Mouse (Mus musculus) megakaryocyte, embryonic 14.5 days (primary cell): Measurements from ENCODE around the gene Olfr765. TPM values are rescaled to one million over a fixed set of nuclear protein-coding genes. Genes with fewer than 3 reads are reported as not detected.

ENCODE experiments used
- H3K27me3 ChIP-seq: replicated peaks from 2 replicates; pipeline ENCODE3; 2012; ENCODE audit warnings: inconsistent platforms
- H3K36me3 ChIP-seq: replicated peaks from 2 replicates; pipeline ENCODE3; 2012; ENCODE audit warnings: low read length, inconsistent platforms, mixed read lengths
- H3K4me1 ChIP-seq: 2 replicates; pipeline ENCODE4 v1.6.1; 2012; ENCODE audit warnings: inconsistent platforms
- H3K4me3 ChIP-seq: replicated peaks from 2 replicates; pipeline ENCODE3; 2012; ENCODE audit warnings: moderate library complexity, mild to moderate bottlenecking, inconsistent platforms
- H3K9me3 ChIP-seq: 2 replicates; pipeline ENCODE4 v1.6.1; 2012; ENCODE audit warnings: inconsistent platforms
- FLI1 ChIP-seq: IDR thresholded peaks from 2 replicates; pipeline ENCODE4 v1.6.1; 2012; ENCODE audit warnings: low read length, inconsistent platforms, mixed read lengths
- GATA1 ChIP-seq: IDR thresholded peaks from 3 replicates; pipeline ENCODE4 v1.6.1; 2012; ENCODE audit warnings: mixed read lengths, low read length, inconsistent platforms, borderline replicate concordance
- polyA plus RNA-seq: library from polyadenylated mRNA; stranded (reverse); fragments of >175 nt; gene quantifications from 2 replicates; pipeline ENCODE4 v1.2.3, GENCODE M21; 2012; ENCODE audit warnings: low replicate concordance; ENCODE audit not compliant: insufficient read depth

The Olfr765 gene
- polyA plus RNA-seq, 1 experiment, result not detected

- Histone ChIP-seq H3K27me3 (peaks cover 2% of the 10 kb centered on the region), H3K9me3 (peaks cover 63% of the 10 kb centered on the region), H3K4me3 (no peak overlapping the region), H3K4me1 (peaks cover 9% of the 10 kb centered on the region; the same call in 1 of the 2 replicates), H3K36me3 (no peaks in the 10 kb centered on the region)
- TF ChIP-seq GATA1, result no peak
- TF ChIP-seq FLI1, result no peak
Observed at GRCm38 (mm10) chr10:129004032-129004920, 45.5 kb downstream of the Olfr765 start.

- Histone ChIP-seq H3K36me3 (no peaks in the 10 kb centered on the region), H3K27me3 (no peaks in the 10 kb centered on the region), H3K4me3 (peak overlapping the region; percentile 62), H3K9me3 (peaks cover 10% of the 10 kb centered on the region), H3K4me1 (peaks cover 12% of the 10 kb centered on the region; the same call in 1 of the 2 replicates)
- TF ChIP-seq GATA1 (no peak), FLI1 (no peak)
Observed at GRCm38 (mm10) chr10:128996523-128997040, 53.2 kb downstream of the Olfr765 start.

GRCm38 (mm10) chr10:128995796-128996195, 54.0 kb downstream of the Olfr765 start:
- peaks cover 8% of the 10 kb centered on the region for H3K9me3 ChIP-seq
- no peak overlapping the region for H3K4me3 ChIP-seq
- no peaks in the 10 kb centered on the region for H3K27me3 ChIP-seq
- no peak for TF ChIP-seq FLI1
- no peak for TF ChIP-seq GATA1
- H3K4me1 ChIP-seq, result peaks cover 17% of the 10 kb centered on the region
- no peaks in the 10 kb centered on the region for H3K36me3 ChIP-seq

Other genes starting within 250 kb of the Olfr765 start
- 13.4 and 18.2 TPM in 2 replicates for gene Dnajc14, start 245.9 kb downstream of the Olfr765 start, polyA plus RNA-seq
- 0.95 and 2.0 TPM in 2 replicates for gene Tmem198b, start 245.6 kb downstream of the Olfr765 start, polyA plus RNA-seq
- gene Sarnp, start 232.7 kb downstream of the Olfr765 start, polyA plus RNA-seq, result 13.5 TPM in 1 of 2 replicates, not detected in the other
- gene Ormdl2, start 228.4 kb downstream of the Olfr765 start, polyA plus RNA-seq, result 13.9 TPM in 1 of 2 replicates, not detected in the other
- 0.18 TPM in 1 of 2 replicates, not detected in the other for gene Gdf11, start 158.3 kb downstream of the Olfr765 start, polyA plus RNA-seq
- gene Cd63, start 149.0 kb downstream of the Olfr765 start, polyA plus RNA-seq, result 17.7 and 57.2 TPM in 2 replicates
- 15.8 and 37.7 TPM in 2 replicates for gene Rdh5, start 127.1 kb downstream of the Olfr765 start, polyA plus RNA-seq
- 56.5 and 587 TPM in 2 replicates for gene Bloc1s1, start 126.0 kb downstream of the Olfr765 start, polyA plus RNA-seq
- 1.1 and 1.9 TPM in 2 replicates for gene Itga7, start 116.2 kb downstream of the Olfr765 start, polyA plus RNA-seq
- gene Mettl7b, start 89.0 kb downstream of the Olfr765 start, polyA plus RNA-seq, result not detected in 2 replicates
- gene Olfr9, start 60.6 kb downstream of the Olfr765 start, polyA plus RNA-seq, result not detected in 2 replicates
- gene Olfr763, start 39.2 kb downstream of the Olfr765 start, polyA plus RNA-seq, result not detected in 2 replicates
- not detected in 2 replicates for gene Olfr764-ps1, start 10.1 kb downstream of the Olfr765 start, polyA plus RNA-seq
- gene Olfr766-ps1, start 19.0 kb upstream of the Olfr765 start, polyA plus RNA-seq, result not detected in 2 replicates
- not detected in 2 replicates for gene Olfr767, start 32.9 kb upstream of the Olfr765 start, polyA plus RNA-seq
- gene Olfr768, start 49.4 kb upstream of the Olfr765 start, polyA plus RNA-seq, result 2.6 TPM in 1 of 2 replicates, not detected in the other
- not detected in 2 replicates for gene Olfr769, start 67.9 kb upstream of the Olfr765 start, polyA plus RNA-seq
- gene Olfr770, start 89.0 kb upstream of the Olfr765 start, polyA plus RNA-seq, result not detected in 2 replicates
- not detected in 2 replicates for gene Olfr771, start 114.8 kb upstream of the Olfr765 start, polyA plus RNA-seq
- gene Olfr772, start 127.9 kb upstream of the Olfr765 start, polyA plus RNA-seq, result not detected in 2 replicates
- not detected in 2 replicates for gene Olfr773, start 137.4 kb upstream of the Olfr765 start, polyA plus RNA-seq
- not detected in 2 replicates for gene Olfr774, start 186.2 kb upstream of the Olfr765 start, polyA plus RNA-seq
- not detected in 2 replicates for gene Olfr775, start 198.4 kb upstream of the Olfr765 start, polyA plus RNA-seq
- gene Olfr776, start 209.1 kb upstream of the Olfr765 start, polyA plus RNA-seq, result not detected in 2 replicates
- not detected in 2 replicates for gene Olfr777, start 221.5 kb upstream of the Olfr765 start, polyA plus RNA-seq